Mouse (Mus musculus): ENCODE data around the gene Asphd2. TPM values are rescaled to one million over a fixed set of nuclear protein-coding genes. Genes with fewer than 3 reads are reported as not detected.

Asphd2 gene
- polyA plus RNA-seq, 1 experiment from 2014 or later: 10.2 TPM

DNA sequence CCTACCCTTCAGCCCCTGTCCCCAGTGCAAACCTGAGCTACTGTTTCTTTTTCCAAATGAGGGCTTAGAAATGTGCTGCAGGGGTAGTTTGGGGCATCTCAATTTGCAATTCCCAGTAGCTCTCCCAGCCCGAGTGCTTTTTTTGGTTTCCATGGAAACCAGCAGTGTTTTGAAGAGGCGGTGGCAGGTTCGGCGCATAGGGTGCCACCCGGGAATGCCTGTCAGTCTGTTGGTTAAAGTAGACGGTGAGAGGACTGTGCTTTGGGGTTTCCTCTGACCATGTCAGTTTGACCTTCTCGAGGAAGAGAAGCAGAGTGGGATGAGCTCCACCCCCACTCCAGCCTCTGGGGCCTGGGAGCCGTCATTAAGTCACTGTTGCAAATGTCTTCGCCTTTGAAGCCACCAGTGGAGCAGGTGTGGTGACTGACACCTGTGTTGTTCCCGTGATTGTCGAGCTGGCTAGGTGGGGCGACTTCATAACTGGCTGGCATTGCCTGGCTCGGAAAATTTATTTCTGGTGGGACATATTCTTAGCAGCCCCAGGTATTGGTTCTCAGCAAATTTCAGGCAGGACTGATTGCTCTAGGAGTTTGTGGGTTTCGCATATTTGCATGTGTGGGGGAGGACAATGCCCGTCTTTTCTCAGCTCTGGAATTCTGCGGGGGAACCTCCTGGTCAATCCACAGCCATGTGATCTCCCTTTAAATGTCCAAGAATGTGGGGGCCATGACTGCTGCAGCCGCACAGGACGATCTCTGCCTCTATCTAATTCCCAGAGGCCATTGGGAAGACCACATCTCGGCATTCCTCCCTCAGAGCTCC, 17.1 kb upstream of the Asphd2 start:
- 14% methylated on average over 19 of the region's 19 CpGs for WGBS
- ATAC-seq (ENCODE audit: insufficient read depth, low FRiP score, low read depth): no peak
- H3K4me1 ChIP-seq: 0 out of 2 replicates have a peak, but pooled peaks cover 6% of the 10 kb centered on the region

GRCm38 (mm10) chr5:112411072-112411471, 16.4 kb upstream of the Asphd2 start:
- no peak for ATAC-seq (ENCODE audit: insufficient read depth, low FRiP score, low read depth)

More for the DNA sequence above, 17.1 kb upstream of the Asphd2 start:
- Histone ChIP-seq H3K27ac (no peak overlapping the region), H3K9ac (no peak overlapping the region), H3K27me3 (replicated peaks) (0 out of 2 replicates have a peak, but pooled peaks cover 7% of the 10 kb centered on the region), H3K9me3 (no peaks in the 10 kb centered on the region), H3K4me2 (no peak overlapping the region), H3K36me3 (no peaks in the 10 kb centered on the region), H3K4me3 (replicated peaks) (no peak overlapping the region)

DNA sequence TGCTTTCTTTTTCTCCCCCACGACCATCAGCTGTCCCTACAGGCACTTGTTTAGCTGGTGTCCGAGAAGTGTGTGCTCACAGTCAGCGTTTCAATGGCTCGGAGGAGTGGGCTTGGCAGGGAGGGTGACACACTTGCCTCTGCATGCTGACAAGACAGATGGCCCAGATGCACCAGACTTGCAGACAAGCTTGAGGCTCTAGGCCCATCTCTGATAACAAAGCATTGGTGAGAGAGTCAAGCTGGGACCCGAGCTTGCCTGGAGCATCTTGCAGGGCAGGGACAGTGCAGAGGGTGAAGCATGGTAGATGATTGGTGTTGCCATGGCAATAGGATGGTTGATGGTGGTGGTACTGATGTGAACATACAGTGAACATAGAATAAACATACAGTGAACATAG, 14.6 kb upstream of the Asphd2 start:
- Histone ChIP-seq H3K4me3 (replicated peaks) (no peak overlapping the region), H3K4me1 (0 out of 2 replicates have a peak, but pooled peaks cover 6% of the 10 kb centered on the region), H3K36me3 (no peaks in the 10 kb centered on the region), H3K9me3 (no peaks in the 10 kb centered on the region), H3K9ac (no peak overlapping the region), H3K27me3 (replicated peaks) (0 out of 2 replicates have a peak, but pooled peaks cover 7% of the 10 kb centered on the region), H3K4me2 (no peak overlapping the region), H3K27ac (no peak overlapping the region)
- ATAC-seq (ENCODE audit: insufficient read depth, low FRiP score, low read depth): no peak
- WGBS: 57% methylated on average over 5 of the region's 5 CpGs

More at GRCm38 (mm10) chr5:112411072-112411471, 16.4 kb upstream of the Asphd2 start:
- Histone ChIP-seq H3K4me2 (no peak overlapping the region), H3K4me1 (0 out of 2 replicates have a peak, but pooled peaks cover 6% of the 10 kb centered on the region), H3K9ac (no peak overlapping the region), H3K36me3 (no peaks in the 10 kb centered on the region), H3K9me3 (no peaks in the 10 kb centered on the region), H3K4me3 (replicated peaks) (no peak overlapping the region), H3K27me3 (replicated peaks) (0 out of 2 replicates have a peak, but pooled peaks cover 7% of the 10 kb centered on the region), H3K27ac (no peak overlapping the region)
- whole genome bisulfite sequencing: 32% methylated on average over 11 of the region's 11 CpGs

DNA sequence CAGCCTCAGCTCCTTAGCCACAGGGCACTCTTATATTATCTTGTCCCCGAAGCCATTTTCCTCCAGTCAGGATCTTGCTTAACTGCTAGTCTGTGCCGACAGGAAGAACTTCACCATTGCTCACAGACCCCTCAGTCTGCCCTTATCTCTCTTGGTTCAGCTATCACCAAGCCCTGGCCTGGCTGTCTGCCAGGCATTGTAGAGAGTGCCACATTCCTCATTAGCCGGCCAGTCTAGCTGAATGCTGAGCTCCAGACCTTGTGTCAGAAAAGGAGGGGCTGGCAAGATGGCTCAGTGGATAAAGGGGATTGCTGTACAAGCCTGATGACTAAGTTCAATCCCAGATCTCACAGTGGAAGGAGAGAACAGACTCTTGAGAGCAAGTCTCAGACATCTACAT, 11.4 kb upstream of the Asphd2 start:
- Histone ChIP-seq H3K4me2 (no peak overlapping the region), H3K36me3 (no peaks in the 10 kb centered on the region), H3K4me1 (no peaks in the 10 kb centered on the region), H3K4me3 (replicated peaks) (no peak overlapping the region), H3K27ac (no peak overlapping the region), H3K27me3 (replicated peaks) (0 out of 2 replicates have a peak, but pooled peaks cover 5% of the 10 kb centered on the region), H3K9me3 (no peaks in the 10 kb centered on the region), H3K9ac (no peak overlapping the region)
- no peak for ATAC-seq (ENCODE audit: insufficient read depth, low FRiP score, low read depth)
- 66% methylated on average over 3 of the region's 3 CpGs for WGBS

DNA sequence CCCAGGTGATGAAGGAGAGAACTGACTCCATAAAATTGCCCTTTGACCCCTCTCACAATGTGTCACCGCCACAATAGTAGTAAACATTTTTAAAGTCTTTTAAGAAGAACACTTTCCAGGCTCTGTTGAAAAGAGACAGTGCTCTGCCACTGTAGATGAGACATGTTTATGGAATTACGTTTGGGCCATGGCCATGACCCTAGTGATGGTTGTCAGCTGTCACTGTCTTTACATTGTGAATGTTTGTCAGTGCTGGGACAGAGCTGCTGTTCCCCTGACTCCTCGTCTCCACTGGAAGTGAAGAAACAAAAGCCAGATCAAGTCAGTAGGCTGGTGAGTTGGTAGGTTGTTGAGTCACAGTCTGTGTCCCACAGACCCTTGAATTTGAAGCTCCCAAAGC, 7.8 kb upstream of the Asphd2 start:
- H3K9ac ChIP-seq: no peak overlapping the region
- 27% methylated on average over 3 of the region's 3 CpGs for WGBS
- H3K4me3 ChIP-seq (replicated peaks): no peak overlapping the region
- H3K9me3 ChIP-seq: no peaks in the 10 kb centered on the region
- no peaks in the 10 kb centered on the region for H3K4me1 ChIP-seq
- H3K27me3 ChIP-seq (replicated peaks): no peaks in the 10 kb centered on the region
- no peaks in the 10 kb centered on the region for H3K36me3 ChIP-seq
- H3K27ac ChIP-seq: no peak overlapping the region
- no peak overlapping the region for H3K4me2 ChIP-seq
- ATAC-seq (ENCODE audit: insufficient read depth, low FRiP score, low read depth): no peak

- Histone ChIP-seq H3K27me3 (replicated peaks) (peaks cover 6% of the 10 kb centered on the region; the same call in 1 of the 2 replicates), H3K4me3 (replicated peaks) (no peak overlapping the region), H3K4me2 (no peak overlapping the region), H3K36me3 (no peaks in the 10 kb centered on the region), H3K9me3 (no peaks in the 10 kb centered on the region), H3K4me1 (0 out of 2 replicates have a peak, but pooled peaks cover 5% of the 10 kb centered on the region), H3K27ac (no peak overlapping the region), H3K9ac (no peak overlapping the region)
- 55% methylated on average over 10 of the region's 10 CpGs for WGBS
- no peak for ATAC-seq (ENCODE audit: insufficient read depth, low FRiP score, low read depth)
Observed at GRCm38 (mm10) chr5:112399284-112399683, 4.6 kb upstream of the Asphd2 start.

DNA sequence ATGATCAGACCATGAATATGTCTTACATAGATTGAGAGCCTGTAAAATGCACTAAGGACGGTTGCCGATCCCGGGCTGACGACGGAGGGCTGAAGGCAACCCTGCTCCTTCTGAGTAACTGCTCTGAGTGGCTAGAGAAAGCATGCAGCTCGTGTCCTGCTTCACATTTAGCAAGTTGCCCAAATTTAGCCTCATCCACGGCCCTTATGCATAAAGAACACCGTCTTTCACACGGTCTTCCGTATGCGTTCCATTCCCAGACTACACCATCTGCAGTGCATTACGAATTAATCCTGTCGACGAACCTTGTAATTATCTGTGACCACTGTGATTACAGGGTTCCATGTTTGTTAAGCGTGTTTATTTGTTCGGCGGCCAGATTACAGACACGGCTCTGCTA, 1.4 kb upstream of the Asphd2 start:
- Histone ChIP-seq H3K4me2 (no peak overlapping the region), H3K4me1 (0 out of 2 replicates have a peak, but pooled peaks cover 8% of the 10 kb centered on the region), H3K9me3 (no peaks in the 10 kb centered on the region), H3K9ac (no peak overlapping the region), H3K27ac (no peak overlapping the region), H3K36me3 (no peaks in the 10 kb centered on the region), H3K4me3 (replicated peaks) (no peak overlapping the region), H3K27me3 (replicated peaks) (peaks cover 38% of the 10 kb centered on the region)
- no peak for ATAC-seq (ENCODE audit: insufficient read depth, low FRiP score, low read depth)
- WGBS: 79% methylated on average over 18 of the region's 18 CpGs

GRCm38 (mm10) chr5:112394415-112394763, 277 bp downstream of the Asphd2 start:
- peak overlapping the region; percentile 52 for H3K4me3 ChIP-seq (replicated peaks)
- 0 out of 2 replicates have a peak overlapping the region, but pooled peaks have one; percentile 70 for H3K27ac ChIP-seq
- 0 out of 2 replicates have a peak, but pooled peaks cover 8% of the 10 kb centered on the region for H3K4me1 ChIP-seq
- H3K27me3 ChIP-seq (replicated peaks): peaks cover 39% of the 10 kb centered on the region
- H3K9me3 ChIP-seq: no peaks in the 10 kb centered on the region
- under 1% methylated on average over 28 of the region's 28 CpGs for WGBS
- H3K9ac ChIP-seq: 0 out of 2 replicates have a peak overlapping the region, but pooled peaks have one; percentile 2
- no peaks in the 10 kb centered on the region for H3K36me3 ChIP-seq
- peak overlapping the region; percentile 84 for H3K4me2 ChIP-seq
- peak; percentile 25; the same call in 1 of the 2 replicates for ATAC-seq (ENCODE audit: insufficient read depth, low FRiP score, low read depth)

GRCm38 (mm10) chr5:112393741-112394414, 788 bp downstream of the Asphd2 start:
- Histone ChIP-seq H3K9ac (0 out of 2 replicates have a peak overlapping the region, but pooled peaks have one; percentile 2), H3K4me1 (0 out of 2 replicates have a peak, but pooled peaks cover 8% of the 10 kb centered on the region)

GRCm38 (mm10) chr5:112391676-112392323, 2.9 kb downstream of the Asphd2 start:
- Histone ChIP-seq H3K9me3 (no peaks in the 10 kb centered on the region), H3K4me2 (no peak overlapping the region), H3K36me3 (no peaks in the 10 kb centered on the region), H3K9ac (no peak overlapping the region), H3K27ac (no peak overlapping the region), H3K4me3 (replicated peaks) (no peak overlapping the region), H3K4me1 (0 out of 2 replicates have a peak, but pooled peaks cover 8% of the 10 kb centered on the region), H3K27me3 (replicated peaks) (peaks cover 39% of the 10 kb centered on the region)
- no peak for ATAC-seq (ENCODE audit: insufficient read depth, low FRiP score, low read depth)
- WGBS: 57% methylated on average over 27 of the region's 27 CpGs

More at GRCm38 (mm10) chr5:112393741-112394414, 788 bp downstream of the Asphd2 start:
- H3K4me2 ChIP-seq: peak overlapping the region; percentile 84
- ATAC-seq (ENCODE audit: insufficient read depth, low FRiP score, low read depth): no peak
- H3K4me3 ChIP-seq (replicated peaks): peak overlapping the region; percentile 52
- H3K36me3 ChIP-seq: no peaks in the 10 kb centered on the region
- 11% methylated on average over 17 of the region's 18 CpGs for WGBS
- no peak overlapping the region for H3K27ac ChIP-seq
- no peaks in the 10 kb centered on the region for H3K9me3 ChIP-seq
- peaks cover 39% of the 10 kb centered on the region for H3K27me3 ChIP-seq (replicated peaks)

DNA sequence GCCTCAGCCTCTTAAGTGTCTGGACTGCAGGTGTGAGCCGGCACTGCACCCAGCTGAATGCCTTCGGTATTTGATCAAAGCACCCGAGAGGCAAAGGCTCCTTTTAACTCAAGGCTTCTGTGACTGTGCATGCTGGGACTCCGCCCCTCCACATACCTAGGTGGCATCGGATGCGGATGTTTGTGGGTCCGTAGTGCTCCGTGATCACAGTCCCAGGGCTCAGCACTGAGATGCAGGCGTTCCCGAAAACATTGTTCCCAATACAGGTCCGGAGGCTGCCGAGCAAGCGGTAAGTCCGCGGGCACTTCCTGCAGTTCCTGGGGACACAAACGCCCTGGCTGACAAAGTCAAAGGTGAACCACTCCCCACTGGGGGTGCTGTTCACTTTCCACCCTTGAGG, 3.7 kb downstream of the Asphd2 start:
- 45% methylated on average over 16 of the region's 16 CpGs for WGBS
- H3K27me3 ChIP-seq (replicated peaks): peaks cover 39% of the 10 kb centered on the region
- H3K9ac ChIP-seq: no peak overlapping the region
- H3K4me2 ChIP-seq: no peak overlapping the region
- H3K9me3 ChIP-seq: no peaks in the 10 kb centered on the region
- no peaks in the 10 kb centered on the region for H3K36me3 ChIP-seq
- H3K27ac ChIP-seq: no peak overlapping the region
- H3K4me3 ChIP-seq (replicated peaks): no peak overlapping the region
- ATAC-seq (ENCODE audit: insufficient read depth, low FRiP score, low read depth): no peak
- H3K4me1 ChIP-seq: 0 out of 2 replicates have a peak, but pooled peaks cover 8% of the 10 kb centered on the region
